Mouse (Mus musculus) limb, embryonic 15.5 days (tissue): ENCODE data around the gene Zfp366. TPM values are rescaled to one million over a fixed set of nuclear protein-coding genes. Genes with fewer than 3 reads are reported as not detected.

Experiments used
- ATAC-seq: fragments of 200-750 bp; cut with Nextera tagmentation; 2 replicates; pipeline ENCODE4 v1.8.0; 2017; ENCODE audit warnings: low read depth, moderate TSS enrichment; ENCODE audit not compliant: insufficient number of reproducible peaks, low FRiP score, low TSS enrichment
- H3K27ac ChIP-seq: fragments of 300-500 bp; sonication (generic); 2 replicates; pipeline ENCODE4 v1.5.1; 2015; ENCODE audit warnings: moderate library complexity, mild to moderate bottlenecking, inconsistent platforms
- H3K27me3 ChIP-seq: fragments of 300-500 bp; sonication (generic); 2 replicates; pipeline ENCODE4 v1.6.1; 2015; ENCODE audit warnings: inconsistent platforms
- H3K36me3 ChIP-seq: fragments of 300-500 bp; sonication (generic); 2 replicates; pipeline ENCODE4 v1.6.1; 2015; ENCODE audit warnings: inconsistent platforms
- H3K4me1 ChIP-seq: fragments of 300-500 bp; sonication (generic); 2 replicates; pipeline ENCODE4 v1.6.1; 2015; ENCODE audit warnings: inconsistent platforms
- H3K4me2 ChIP-seq: fragments of 300-500 bp; sonication (generic); 2 replicates; pipeline ENCODE4 v1.6.1; 2015; ENCODE audit warnings: mild to moderate bottlenecking, inconsistent platforms
- H3K4me3 ChIP-seq: fragments of 300-500 bp; sonication (generic); 2 replicates; pipeline ENCODE4 v1.5.1; 2015; ENCODE audit warnings: mild to moderate bottlenecking, inconsistent platforms
- H3K9ac ChIP-seq: fragments of 300-500 bp; sonication (generic); 2 replicates; pipeline ENCODE4 v1.6.1; 2015; ENCODE audit warnings: inconsistent platforms
- H3K9me3 ChIP-seq: fragments of 300-500 bp; sonication (generic); 2 replicates; pipeline ENCODE4 v1.6.1; 2016; ENCODE audit warnings: inconsistent platforms
- whole genome bisulfite sequencing: fragments of 180-500 bp; shearing (Covaris S2); methylation state at CpG from one replicate; pipeline ENCODE4 v1.1.7; 2015; 5-methylcytosine and 5-hydroxymethylcytosine counted together
- polyA plus RNA-seq: library from polyadenylated mRNA; unstranded; fragments of >200 nt; fragmentation: Nextera tagmentation; extraction: Ambion mirVana; gene quantifications from 2 replicates; pipeline ENCODE4 v1.2.1, GENCODE M21; 2015

Gene Zfp366
- polyA plus RNA-seq, 1 experiment from 2014 or later = 0.67 TPM

- Histone ChIP-seq H3K9me3 (no peaks in the 10 kb centered on the region), H3K4me2 (no peak overlapping the region), H3K4me1 (peaks cover 19% of the 10 kb centered on the region), H3K4me3 (no peak overlapping the region), H3K9ac (no peak overlapping the region), H3K27ac (no peak overlapping the region; the same call in 1 of the 2 replicates), H3K27me3 (no peaks in the 10 kb centered on the region), H3K36me3 (no peaks in the 10 kb centered on the region)
- 74% methylated on average over 5 of the region's 5 CpGs for WGBS
- no peak for ATAC-seq
Measured at GRCm38 (mm10) chr13:99299921-99300320, 115.3 kb downstream of the Zfp366 start.

Other genes starting within 250 kb of the Zfp366 start
- gene 1700024P04Rik, start 200.3 kb upstream of the Zfp366 start, polyA plus RNA-seq = not detected in 2 replicates
- 40.3 and 41.7 TPM in 2 replicates for gene Ptcd2, start 159.9 kb downstream of the Zfp366 start, polyA plus RNA-seq
- gene Mrps27, start 160.0 kb downstream of the Zfp366 start, polyA plus RNA-seq = 50.2 and 52.0 TPM in 2 replicates